ENCODE assay signal across 8 mouse cellular contexts in genomic region chr7:45488293-45489204, GRCm38 (mm10). TPM values are rescaled to one million over a fixed set of nuclear protein-coding genes. Genes with fewer than 3 reads are reported as not detected.
DNase-seq lines count a peak whose midpoint lies in the region; ATAC-seq and TF ChIP-seq lines count a peak whose summit lies in the region.

Gene Dhdh (minus strand): TSS chr7:45488805.

- peaks cover 5% of the 10 kb centered on the region for H3K4me1 ChIP-seq in ES-Bruce4 (ENCODE audit: control insufficient read depth, insufficient read depth, low read length)
- H3K4me1 ChIP-seq in brown adipose tissue, adult 24 weeks (ENCODE audit: control insufficient read depth, insufficient read depth, insufficient read length, low read length): peaks cover 4% of the 10 kb centered on the region; the same call in 1 of the 2 replicates
- H3K4me1 ChIP-seq in forebrain, embryonic 14.5 days (ENCODE audit: control insufficient read depth, insufficient read depth, low read length): no peaks in the 10 kb centered on the region; the same call in 1 of the 2 replicates

- peak within 1 kb of the TSS; percentile 63 for H3K4me2 ChIP-seq in forebrain, embryonic 14.5 days (ENCODE audit: low read length)

- no peak for TF ChIP-seq CTCF in ES-Bruce4 (IDR thresholded peaks at IDR 0.05; ENCODE audit: low read depth, low read length)

- peak; percentile 52; the same call in 1 of the 2 replicates for TF ChIP-seq EP300 in ES-Bruce4 (IDR thresholded peaks at IDR 0.05; ENCODE audit: insufficient read depth, low read depth, low read length)

- H3K27ac ChIP-seq in ES-Bruce4 (ENCODE audit: insufficient read depth, low read length): no peak within 1 kb of the TSS; the same call in 1 of the 2 replicates
- H3K27ac ChIP-seq in brown adipose tissue, adult 24 weeks (replicated peaks; ENCODE audit: low read depth, low read length): peak within 1 kb of the TSS; percentile 82
- H3K27ac ChIP-seq in forebrain, embryonic 14.5 days (ENCODE audit: low read depth, low read length): peak within 1 kb of the TSS; percentile 46

- H3K9me3 ChIP-seq in ES-Bruce4 (replicated peaks; ENCODE audit: control insufficient read depth, insufficient read depth, low read length, poor library complexity, severe bottlenecking): no peaks in the 10 kb centered on the region
- H3K9me3 ChIP-seq in forebrain, embryonic 14.5 days (replicated peaks; ENCODE audit: control insufficient read depth, low read length): no peaks in the 10 kb centered on the region

- peak within 1 kb of the TSS; percentile 98 for H3K4me3 ChIP-seq in ES-Bruce4 (ENCODE audit: low read depth, low read length)
- peak within 1 kb of the TSS; percentile 91 for H3K4me3 ChIP-seq in brown adipose tissue, adult 24 weeks (ENCODE audit: insufficient read depth, low read depth, low read length)
- H3K4me3 ChIP-seq in forebrain, embryonic 14.5 days (ENCODE audit: low read depth, low read length): peak within 1 kb of the TSS; percentile 38

- intact Hi-C loops in left cerebral cortex, postnatal 14 days (cut with DNase I): no loop called here

- no peaks in the 10 kb centered on the region for H3K36me3 ChIP-seq in ES-Bruce4 (ENCODE audit: control insufficient read depth, insufficient read depth, low read length, poor library complexity, severe bottlenecking)
- peaks cover 16% of the 10 kb centered on the region for H3K36me3 ChIP-seq in forebrain, embryonic 14.5 days (ENCODE audit: control insufficient read depth, insufficient read depth, low read length)

- WGBS in forebrain, embryonic 14.5 days: 7% methylated on average over 37 of the region's 38 CpGs

- DNase-seq in forebrain, embryonic 14.5 days (ENCODE audit: low spot score): peak; percentile 36
- DNase-seq in left cerebral cortex, postnatal 14 days (ENCODE audit: low spot score in 2 of 2): peak; percentile 36 to 39
- peak; percentile 76 for DNase-seq in retina, postnatal 1 day
- peak; percentile 86 for DNase-seq in yolk sac, embryonic 10.5 days (ENCODE audit: low spot score)

- H3K27me3 ChIP-seq in ES-Bruce4 (ENCODE audit: control insufficient read depth, insufficient read depth, low read length, poor library complexity, severe bottlenecking): no peaks in the 10 kb centered on the region
- H3K27me3 ChIP-seq in forebrain, embryonic 14.5 days (replicated peaks; ENCODE audit: control insufficient read depth, insufficient read depth, low read length): no peaks in the 10 kb centered on the region

- ATAC-seq in forebrain, embryonic 14.5 days: peak; percentile 69
- peak; percentile 58 to 80 for ATAC-seq in hematopoietic stem cell, adult 5-6 weeks (replicated peaks in 1 of 2; ENCODE audit: insufficient read depth in 1 of 2, low FRiP score in 2 of 2, low TSS enrichment in 1 of 2, low read depth in 1 of 2, poor library complexity in 2 of 2, severe bottlenecking in 2 of 2)
- ATAC-seq in megakaryocyte, adult 5-6 weeks (ENCODE audit: poor library complexity, severe bottlenecking): peak; percentile 99

- TF ChIP-seq POLR2A in ES-Bruce4 (IDR thresholded peaks at IDR 0.05; ENCODE audit: insufficient read depth, low read length): peak; percentile 76

- H3K9ac ChIP-seq in ES-Bruce4 (ENCODE audit: low read depth, poor library complexity, severe bottlenecking): peak within 1 kb of the TSS; percentile 87
- H3K9ac ChIP-seq in forebrain, embryonic 14.5 days (ENCODE audit: low read length): peak within 1 kb of the TSS; percentile 68

RNA-seq across cellular contexts. Expression of gene Dhdh, which starts in this region (rescaled TPM):
- polyA plus RNA-seq in ES-Bruce4 (2011; ENCODE audit: insufficient read depth, insufficient read length, low read depth, missing spikeins): 15.3 and 15.5 TPM in 2 replicates
- polyA plus RNA-seq in brown adipose tissue, adult 24 weeks (2012; ENCODE audit: insufficient read depth, insufficient read length, missing spikeins): 145 and 190 TPM in 2 replicates
- polyA plus RNA-seq in forebrain, embryonic 14.5 days (2014; fragmentation: Nextera tagmentation; extraction: Ambion mirVana): 1.4 and 1.6 TPM in 2 replicates
- total RNA-seq in hematopoietic stem cell, adult 5-6 weeks (2017): 16.9 and 21.6 TPM in 2 replicates
- total RNA-seq in left cerebral cortex, postnatal 14 days (2021): 1 to 10 TPM; 2.8 to 2.9 TPM
- total RNA-seq in megakaryocyte, adult 5-6 weeks (2015): 15.5 and 18.3 TPM in 2 replicates
- total RNA-seq in megakaryocyte, adult 5-6 weeks (2017): 14.2 and 16.0 TPM in 2 replicates

Comparison
In these comparisons a context has a peak if more than half of its experiments do, and no peak if none do; other contexts are left out.
1. H3K4me3 ChIP-seq: peak in every context shown above with its lines; median percentile 98 in ES-Bruce4; 91 in brown adipose tissue, adult 24 weeks; 38 in forebrain, embryonic 14.5 days.
2. DNase-seq: peak in every context shown above with its lines; median percentile 86 in yolk sac, embryonic 10.5 days; 76 in retina, postnatal 1 day; 38 in left cerebral cortex, postnatal 14 days; 36 in forebrain, embryonic 14.5 days.